Mouse (Mus musculus): ENCODE measurements around the gene Olfr301. TPM values are rescaled to one million over a fixed set of nuclear protein-coding genes. Genes with fewer than 3 reads are reported as not detected.

Olfr301 gene
- not detected in 2 replicates for polyA plus RNA-seq (2015; fragmentation: Nextera tagmentation; extraction: Ambion mirVana)

GRCm38 (mm10) chr7:86403546-86403945 is at the start of gene Olfr301:
Gene Olfr301 (plus strand): TSS chr7:86403846.
- ATAC-seq, result no peak
- no peaks in the 10 kb centered on the region for H3K27me3 ChIP-seq (replicated peaks; ENCODE audit: control insufficient read depth, insufficient read depth, low read length)
- H3K4me1 ChIP-seq (ENCODE audit: control insufficient read depth, insufficient read depth, low read length), result no peaks in the 10 kb centered on the region
- no peak within 1 kb of the TSS for H3K27ac ChIP-seq (ENCODE audit: low read length)
- no peak within 1 kb of the TSS for H3K4me2 ChIP-seq (ENCODE audit: low read depth, low read length)
- no peak within 1 kb of the TSS for H3K9ac ChIP-seq (ENCODE audit: low read depth, low read length)
- H3K4me3 ChIP-seq (ENCODE audit: low read length), result no peak within 1 kb of the TSS
- no peaks in the 10 kb centered on the region for H3K36me3 ChIP-seq (ENCODE audit: control insufficient read depth, insufficient read depth, low read length)
- WGBS, result 83% methylated on average over 2 of the region's 2 CpGs
- H3K9me3 ChIP-seq (ENCODE audit: control insufficient read depth, low read length), result no peaks in the 10 kb centered on the region

- Histone ChIP-seq H3K9me3 (ENCODE audit: control insufficient read depth, low read length) (no peaks in the 10 kb centered on the region), H3K4me2 (ENCODE audit: low read depth, low read length) (no peak within 1 kb of the TSS), H3K4me3 (ENCODE audit: low read length) (no peak within 1 kb of the TSS), H3K27me3 (replicated peaks; ENCODE audit: control insufficient read depth, insufficient read depth, low read length) (no peaks in the 10 kb centered on the region), H3K9ac (ENCODE audit: low read depth, low read length) (no peak within 1 kb of the TSS), H3K4me1 (ENCODE audit: control insufficient read depth, insufficient read depth, low read length) (no peaks in the 10 kb centered on the region), H3K27ac (ENCODE audit: low read length) (no peak within 1 kb of the TSS), H3K36me3 (ENCODE audit: control insufficient read depth, insufficient read depth, low read length) (no peaks in the 10 kb centered on the region)
- no peak for ATAC-seq
- WGBS, result 92% methylated on average over 1 of the region's 1 CpGs
Observed at GRCm38 (mm10) chr7:86366828-86367227, 36.8 kb upstream of the Olfr301 start, which contains the start of gene Olfr305. Gene Olfr305 (minus strand): TSS chr7:86366928.

GRCm38 (mm10) chr7:86385769-86386168 is 17.9 kb upstream of the Olfr301 start:
- Histone ChIP-seq H3K4me2 (ENCODE audit: low read depth, low read length) (no peak overlapping the region), H3K9me3 (ENCODE audit: control insufficient read depth, low read length) (no peaks in the 10 kb centered on the region), H3K36me3 (ENCODE audit: control insufficient read depth, insufficient read depth, low read length) (no peaks in the 10 kb centered on the region), H3K27ac (ENCODE audit: low read length) (no peak overlapping the region), H3K4me3 (ENCODE audit: low read length) (no peak overlapping the region), H3K4me1 (ENCODE audit: control insufficient read depth, insufficient read depth, low read length) (no peaks in the 10 kb centered on the region), H3K27me3 (replicated peaks; ENCODE audit: control insufficient read depth, insufficient read depth, low read length) (no peaks in the 10 kb centered on the region), H3K9ac (ENCODE audit: low read depth, low read length) (no peak overlapping the region)
- ATAC-seq, result no peak
- WGBS, result 64% methylated on average over 3 of the region's 3 CpGs

- ATAC-seq, result no peak
- 68% methylated on average over 1 of the region's 1 CpGs for WGBS
- no peaks in the 10 kb centered on the region for H3K9me3 ChIP-seq (ENCODE audit: control insufficient read depth, low read length)
- no peak within 1 kb of the TSS for H3K27ac ChIP-seq (ENCODE audit: low read length)
- no peaks in the 10 kb centered on the region for H3K27me3 ChIP-seq (replicated peaks; ENCODE audit: control insufficient read depth, insufficient read depth, low read length)
- no peak within 1 kb of the TSS for H3K9ac ChIP-seq (ENCODE audit: low read depth, low read length)
- no peak within 1 kb of the TSS for H3K4me2 ChIP-seq (ENCODE audit: low read depth, low read length)
- no peaks in the 10 kb centered on the region for H3K36me3 ChIP-seq (ENCODE audit: control insufficient read depth, insufficient read depth, low read length)
- no peaks in the 10 kb centered on the region for H3K4me1 ChIP-seq (ENCODE audit: control insufficient read depth, insufficient read depth, low read length)
- no peak within 1 kb of the TSS for H3K4me3 ChIP-seq (ENCODE audit: low read length)
Observed at GRCm38 (mm10) chr7:86386558-86386957, 17.1 kb upstream of the Olfr301 start, which contains the start of gene Olfr304. Gene Olfr304 (minus strand): TSS chr7:86386658.

GRCm38 (mm10) chr7:86397689-86398088 is 6.0 kb upstream of the Olfr301 start, which contains the start of gene Olfr303:
Gene Olfr303 (minus strand): TSS chr7:86397789.
- no peaks in the 10 kb centered on the region for H3K9me3 ChIP-seq (ENCODE audit: control insufficient read depth, low read length)
- H3K36me3 ChIP-seq (ENCODE audit: control insufficient read depth, insufficient read depth, low read length), result no peaks in the 10 kb centered on the region
- no peak within 1 kb of the TSS for H3K27ac ChIP-seq (ENCODE audit: low read length)
- H3K4me2 ChIP-seq (ENCODE audit: low read depth, low read length), result no peak within 1 kb of the TSS
- no peak for ATAC-seq
- H3K4me3 ChIP-seq (ENCODE audit: low read length), result no peak within 1 kb of the TSS
- H3K9ac ChIP-seq (ENCODE audit: low read depth, low read length), result no peak within 1 kb of the TSS
- no peaks in the 10 kb centered on the region for H3K4me1 ChIP-seq (ENCODE audit: control insufficient read depth, insufficient read depth, low read length)
- no peaks in the 10 kb centered on the region for H3K27me3 ChIP-seq (replicated peaks; ENCODE audit: control insufficient read depth, insufficient read depth, low read length)

- WGBS, result 89% methylated on average over 1 of the region's 1 CpGs
- Histone ChIP-seq H3K9me3 (ENCODE audit: control insufficient read depth, low read length) (no peaks in the 10 kb centered on the region), H3K4me1 (ENCODE audit: control insufficient read depth, insufficient read depth, low read length) (no peaks in the 10 kb centered on the region), H3K27me3 (replicated peaks; ENCODE audit: control insufficient read depth, insufficient read depth, low read length) (no peaks in the 10 kb centered on the region), H3K4me3 (ENCODE audit: low read length) (no peak within 1 kb of the TSS), H3K36me3 (ENCODE audit: control insufficient read depth, insufficient read depth, low read length) (no peaks in the 10 kb centered on the region), H3K27ac (ENCODE audit: low read length) (no peak within 1 kb of the TSS), H3K9ac (ENCODE audit: low read depth, low read length) (no peak within 1 kb of the TSS), H3K4me2 (ENCODE audit: low read depth, low read length) (no peak within 1 kb of the TSS)
- no peak for ATAC-seq
Observed at GRCm38 (mm10) chr7:86459621-86460020, 56.0 kb downstream of the Olfr301 start, which contains the start of gene Olfr299. Gene Olfr299 (plus strand): TSS chr7:86459921.

Other genes with a start within 250 kb of the Olfr301 start
- gene Vmn2r75, start 232.1 kb upstream of the Olfr301 start, polyA plus RNA-seq (2015; fragmentation: Nextera tagmentation; extraction: Ambion mirVana), result not detected in 2 replicates
- not detected in 2 replicates for gene Vmn2r76, start 157.5 kb upstream of the Olfr301 start, polyA plus RNA-seq (2015; fragmentation: Nextera tagmentation; extraction: Ambion mirVana)
- gene Olfr310, start 126.7 kb upstream of the Olfr301 start, polyA plus RNA-seq (2015; fragmentation: Nextera tagmentation; extraction: Ambion mirVana), result not detected in 2 replicates
- not detected in 2 replicates for gene Olfr309, start 90.1 kb upstream of the Olfr301 start, polyA plus RNA-seq (2015; fragmentation: Nextera tagmentation; extraction: Ambion mirVana)
- not detected in 2 replicates for gene Olfr308, start 78.2 kb upstream of the Olfr301 start, polyA plus RNA-seq (2015; fragmentation: Nextera tagmentation; extraction: Ambion mirVana)
- gene Olfr307, start 66.3 kb upstream of the Olfr301 start, polyA plus RNA-seq (2015; fragmentation: Nextera tagmentation; extraction: Ambion mirVana), result not detected in 2 replicates
- not detected in 2 replicates for gene Olfr305, start 36.9 kb upstream of the Olfr301 start, polyA plus RNA-seq (2015; fragmentation: Nextera tagmentation; extraction: Ambion mirVana)
- gene Olfr304, start 17.2 kb upstream of the Olfr301 start, polyA plus RNA-seq (2015; fragmentation: Nextera tagmentation; extraction: Ambion mirVana), result not detected in 2 replicates
- gene Olfr303, start 6.1 kb upstream of the Olfr301 start, polyA plus RNA-seq (2015; fragmentation: Nextera tagmentation; extraction: Ambion mirVana), result not detected in 2 replicates
- not detected in 2 replicates for gene Olfr299, start 56.1 kb downstream of the Olfr301 start, polyA plus RNA-seq (2015; fragmentation: Nextera tagmentation; extraction: Ambion mirVana)
- not detected in 2 replicates for gene Olfr298, start 88.6 kb downstream of the Olfr301 start, polyA plus RNA-seq (2015; fragmentation: Nextera tagmentation; extraction: Ambion mirVana)
- not detected in 2 replicates for gene Olfr297, start 116.1 kb downstream of the Olfr301 start, polyA plus RNA-seq (2015; fragmentation: Nextera tagmentation; extraction: Ambion mirVana)
- not detected in 2 replicates for gene Olfr295, start 180.0 kb downstream of the Olfr301 start, polyA plus RNA-seq (2015; fragmentation: Nextera tagmentation; extraction: Ambion mirVana)
- not detected in 2 replicates for gene Olfr294, start 212.8 kb downstream of the Olfr301 start, polyA plus RNA-seq (2015; fragmentation: Nextera tagmentation; extraction: Ambion mirVana)
- gene Olfr293, start 245.2 kb downstream of the Olfr301 start, polyA plus RNA-seq (2015; fragmentation: Nextera tagmentation; extraction: Ambion mirVana), result not detected in 2 replicates